Mouse (Mus musculus) thymus, postnatal 0 days (tissue): Measurements from ENCODE around the gene Nfu1. TPM values are rescaled to one million over a fixed set of nuclear protein-coding genes. Genes with fewer than 3 reads are reported as not detected.
A peak's percentile ranks its signal among the peaks of the same experiment; 100 is the strongest.

Experiments
- DNase-seq: peaks from one replicate; pipeline ENCODE4 v3.0.0-alpha.2; 2015; ENCODE audit warnings: low spot score
- polyA plus RNA-seq: library from polyadenylated mRNA; unstranded; fragments of >200 nt; fragmentation: Nextera tagmentation; extraction: Ambion mirVana; gene quantifications from 2 replicates; pipeline ENCODE4 v1.2.1, GENCODE M21; 2015

Nfu1 gene
- polyA plus RNA-seq, 1 experiment from 2014 or later: 86.1 TPM

- no peak for DNase-seq
Observed at GRCm38 (mm10) chr6:87070641-87071040, 61.6 kb downstream of the Nfu1 start.

- no peak for DNase-seq
Observed at GRCm38 (mm10) chr6:87072759-87073158, 63.7 kb downstream of the Nfu1 start.

- peak; percentile 81 for DNase-seq
Observed at GRCm38 (mm10) chr6:87075092-87075685, 66.2 kb downstream of the Nfu1 start.

Other genes starting within 250 kb of the Nfu1 start
- gene Anxa4, start 215.7 kb upstream of the Nfu1 start, polyA plus RNA-seq: 33.6 and 34.0 TPM in 2 replicates
- gene Aak1, start 159.7 kb upstream of the Nfu1 start, polyA plus RNA-seq: 13.6 and 19.0 TPM in 2 replicates
- gene Gfpt1, start 33.6 kb downstream of the Nfu1 start, polyA plus RNA-seq: 10.8 and 11.3 TPM in 2 replicates
- gene D6Ertd527e, start 95.5 kb downstream of the Nfu1 start, polyA plus RNA-seq: 0.18 and 0.25 TPM in 2 replicates